Mouse (Mus musculus) kidney, postnatal 10 days (tissue): ENCODE results near the gene Col23a1.

Experiments used
- DNase-seq: peaks from one replicate; pipeline ENCODE4 v3.0.0; 2021; ENCODE audit warnings: mixed read lengths

The Col23a1 gene

GRCm38 (mm10) chr11:51442599-51442998, 152.9 kb downstream of the Col23a1 start:
- DNase-seq: no peak

GRCm38 (mm10) chr11:51443818-51444217, 154.1 kb downstream of the Col23a1 start:
- no peak for DNase-seq

- no peak for DNase-seq
Observed at GRCm38 (mm10) chr11:51444649-51445048, 154.9 kb downstream of the Col23a1 start.

- peak; percentile 79 for DNase-seq
Observed at GRCm38 (mm10) chr11:51446711-51447425, 157.1 kb downstream of the Col23a1 start.

GRCm38 (mm10) chr11:51448256-51448655, 158.5 kb downstream of the Col23a1 start:
- no peak for DNase-seq

- DNase-seq: no peak
Observed at GRCm38 (mm10) chr11:51448680-51449079, 159.0 kb downstream of the Col23a1 start.

GRCm38 (mm10) chr11:51449881-51450280, 160.2 kb downstream of the Col23a1 start:
- DNase-seq: no peak

- no peak for DNase-seq
Observed at GRCm38 (mm10) chr11:51451281-51451680, 161.6 kb downstream of the Col23a1 start.

GRCm38 (mm10) chr11:51451925-51452324, 162.2 kb downstream of the Col23a1 start:
- DNase-seq: no peak

GRCm38 (mm10) chr11:51453742-51454141, 164.0 kb downstream of the Col23a1 start:
- DNase-seq: no peak

GRCm38 (mm10) chr11:51455501-51455900, 165.8 kb downstream of the Col23a1 start:
- DNase-seq: no peak

GRCm38 (mm10) chr11:51457624-51458023, 167.9 kb downstream of the Col23a1 start:
- DNase-seq: no peak

- no peak for DNase-seq
Observed at GRCm38 (mm10) chr11:51458649-51459048, 168.9 kb downstream of the Col23a1 start.

- DNase-seq: no peak
Observed at GRCm38 (mm10) chr11:51459569-51460043, 169.9 kb downstream of the Col23a1 start.

- no peak for DNase-seq
Observed at GRCm38 (mm10) chr11:51468737-51469136, 179.0 kb downstream of the Col23a1 start.

GRCm38 (mm10) chr11:51469341-51469831, 179.7 kb downstream of the Col23a1 start:
- DNase-seq: peak; percentile 45

- peak; percentile 43 for DNase-seq
Observed at GRCm38 (mm10) chr11:51470383-51471144, 180.8 kb downstream of the Col23a1 start.

GRCm38 (mm10) chr11:51473686-51474085, 184.0 kb downstream of the Col23a1 start:
- no peak for DNase-seq

GRCm38 (mm10) chr11:51476543-51476942, 186.8 kb downstream of the Col23a1 start:
- DNase-seq: no peak

- DNase-seq: peak; percentile 25
Observed at GRCm38 (mm10) chr11:51477571-51477970, 187.9 kb downstream of the Col23a1 start.

GRCm38 (mm10) chr11:51482251-51482650, 192.5 kb downstream of the Col23a1 start:
- no peak for DNase-seq

GRCm38 (mm10) chr11:51485051-51485521, 195.4 kb downstream of the Col23a1 start:
- no peak for DNase-seq

- DNase-seq: no peak
Observed at GRCm38 (mm10) chr11:51485775-51486464, 196.2 kb downstream of the Col23a1 start.
